Mouse (Mus musculus): ENCODE results near the gene Camta1.
A peak's percentile ranks its signal among the peaks of the same experiment; 100 is the strongest.

GRCm38 (mm10) chr4:151861806-151862739 is at the start of gene Camta1:
- TF ChIP-seq POLR2A (IDR thresholded peaks at IDR 0.05; ENCODE audit: control insufficient read depth, extremely low read depth, insufficient read depth, low read length, poor library complexity), result peak; percentile 27
- TF ChIP-seq CTCF (IDR thresholded peaks at IDR 0.05; ENCODE audit: borderline replicate concordance, control insufficient read depth, extremely low read depth, insufficient read depth, low read length, poor library complexity), result peak; percentile 40; the same call in 1 of the 2 replicates
